Mouse (Mus musculus): ENCODE measurements around the gene Olfr1216.
"Not testable (repeated sequence)": the region's sequence is repeated elsewhere in the genome, so short reads cannot be mapped to it uniquely, and the experiment has no call there.

GRCm38 (mm10) chr2:89021436-89021835, 3.3 kb upstream of the Olfr1216 start:
- TF ChIP-seq CTCF (IDR thresholded peaks at IDR 0.05; ENCODE audit: control insufficient read depth, insufficient read depth, insufficient read length); USF1 (IDR thresholded peaks at IDR 0.05; ENCODE audit: low read depth); MAX (IDR thresholded peaks at IDR 0.05): not testable (repeated sequence)
